Mouse (Mus musculus) thymus, adult 2 months (tissue): ENCODE data around the gene Ift81.

ENCODE experiments used
- CTCF ChIP-seq: fragments of 200-500 bp; IDR thresholded peaks from 2 replicates; pipeline ENCODE4 v1.5.1; 2012; ENCODE audit warnings: mild to moderate bottlenecking, control low read depth, low read length, moderate library complexity, borderline replicate concordance; ENCODE audit not compliant: control insufficient read depth, poor library complexity, insufficient read depth; ENCODE audit errors: extremely low read depth
- POLR2A ChIP-seq: fragments of 200-500 bp; IDR thresholded peaks from 2 replicates; pipeline ENCODE4 v1.6.1; 2012; ENCODE audit warnings: mild to moderate bottlenecking, low read length, control low read depth, moderate library complexity; ENCODE audit not compliant: control insufficient read depth, poor library complexity, insufficient read depth; ENCODE audit errors: extremely low read depth

GRCm38 (mm10) chr5:122528591-122528990 is 85.7 kb downstream of the Ift81 start:
- no peak for TF ChIP-seq CTCF
- TF ChIP-seq POLR2A = no peak
